Mouse (Mus musculus): ENCODE results near the gene Mbtps1. TPM values are rescaled to one million over a fixed set of nuclear protein-coding genes. Genes with fewer than 3 reads are reported as not detected.

The Mbtps1 gene
- total and polyA plus RNA-seq, 2 experiments from 2014 or later, result 37.1 to 68.7 TPM

GRCm38 (mm10) chr8:119559402-119559720 lies 826 bp upstream of the Mbtps1 start:
- peaks cover 23% of the 10 kb centered on the region for H3K36me3 ChIP-seq (replicated peaks; ENCODE audit: control insufficient read depth, insufficient read depth, low read length)
- TF ChIP-seq EP300 (IDR thresholded peaks at IDR 0.05; ENCODE audit: low read depth), result no peak
- no peak for TF ChIP-seq CTCF (IDR thresholded peaks at IDR 0.05; ENCODE audit: low read depth)
- DNase-seq (ENCODE audit: low spot score), result no peak
- 87% methylated on average over 6 of the region's 6 CpGs for WGBS
- no peak for ATAC-seq (ENCODE audit: insufficient read depth, low read depth)
- peak overlapping the region; percentile 91 for H3K9ac ChIP-seq (replicated peaks; ENCODE audit: low read depth, low read length)
- no peaks in the 10 kb centered on the region for H3K9me3 ChIP-seq (replicated peaks; ENCODE audit: control insufficient read depth, low read length)
- H3K27me3 ChIP-seq (ENCODE audit: control insufficient read depth, insufficient read depth, low read length), result no peaks in the 10 kb centered on the region
- peak overlapping the region; percentile 66 for H3K27ac ChIP-seq (ENCODE audit: low read depth)
- peaks cover 6% of the 10 kb centered on the region for H3K4me1 ChIP-seq (ENCODE audit: control insufficient read depth, insufficient read depth)
- H3K4me3 ChIP-seq (ENCODE audit: low read depth, low read length), result peak overlapping the region; percentile 98; the same call in 1 of the 2 replicates
- peak overlapping the region; percentile 73; the same call in 1 of the 2 replicates for H3K4me2 ChIP-seq (ENCODE audit: low read depth, low read length)

- Histone ChIP-seq H3K27ac (ENCODE audit: low read depth) (peak overlapping the region; percentile 94), H3K4me2 (ENCODE audit: low read depth, low read length) (peak overlapping the region; percentile 94), H3K4me1 (ENCODE audit: control insufficient read depth, insufficient read depth) (peaks cover 6% of the 10 kb centered on the region), H3K9ac (replicated peaks; ENCODE audit: low read depth, low read length) (peak overlapping the region; percentile 91), H3K4me3 (ENCODE audit: low read depth, low read length) (peak overlapping the region; percentile 98), H3K36me3 (replicated peaks; ENCODE audit: control insufficient read depth, insufficient read depth, low read length) (peaks cover 10% of the 10 kb centered on the region), H3K9me3 (replicated peaks; ENCODE audit: control insufficient read depth, low read length) (no peaks in the 10 kb centered on the region), H3K27me3 (ENCODE audit: control insufficient read depth, insufficient read depth, low read length) (no peaks in the 10 kb centered on the region)
- TF ChIP-seq CTCF (IDR thresholded peaks at IDR 0.05; ENCODE audit: low read depth), result no peak
- TF ChIP-seq EP300 (IDR thresholded peaks at IDR 0.05; ENCODE audit: low read depth), result no peak
- DNase-seq (ENCODE audit: low spot score) (peak; percentile 73), ATAC-seq (ENCODE audit: insufficient read depth, low read depth) (peak; percentile 93)
- WGBS, result under 1% methylated on average over 54 of the region's 55 CpGs
These were observed 523 bp downstream of the Mbtps1 start for GRCm38 (mm10) chr8:119557821-119558602.

- Histone ChIP-seq H3K4me2 (ENCODE audit: low read depth, low read length) (peak overlapping the region; percentile 94), H3K9me3 (replicated peaks; ENCODE audit: control insufficient read depth, low read length) (no peaks in the 10 kb centered on the region), H3K27me3 (ENCODE audit: control insufficient read depth, insufficient read depth, low read length) (no peaks in the 10 kb centered on the region), H3K4me1 (ENCODE audit: control insufficient read depth, insufficient read depth) (peaks cover 6% of the 10 kb centered on the region), H3K4me3 (ENCODE audit: low read depth, low read length) (peak overlapping the region; percentile 98; the same call in 1 of the 2 replicates), H3K36me3 (replicated peaks; ENCODE audit: control insufficient read depth, insufficient read depth, low read length) (peaks cover under 1% of the 10 kb centered on the region; the same call in 1 of the 2 replicates), H3K27ac (ENCODE audit: low read depth) (no peak overlapping the region), H3K9ac (replicated peaks; ENCODE audit: low read depth, low read length) (peak overlapping the region; percentile 91)
- no peak for ATAC-seq (ENCODE audit: insufficient read depth, low read depth)
- WGBS, result 62% methylated on average over 9 of the region's 9 CpGs
- DNase-seq (ENCODE audit: low spot score), result no peak
- no peak for TF ChIP-seq EP300 (IDR thresholded peaks at IDR 0.05; ENCODE audit: low read depth)
- TF ChIP-seq CTCF (IDR thresholded peaks at IDR 0.05; ENCODE audit: low read depth), result no peak
These were observed 1.4 kb downstream of the Mbtps1 start for GRCm38 (mm10) chr8:119557132-119557531.

DNA sequence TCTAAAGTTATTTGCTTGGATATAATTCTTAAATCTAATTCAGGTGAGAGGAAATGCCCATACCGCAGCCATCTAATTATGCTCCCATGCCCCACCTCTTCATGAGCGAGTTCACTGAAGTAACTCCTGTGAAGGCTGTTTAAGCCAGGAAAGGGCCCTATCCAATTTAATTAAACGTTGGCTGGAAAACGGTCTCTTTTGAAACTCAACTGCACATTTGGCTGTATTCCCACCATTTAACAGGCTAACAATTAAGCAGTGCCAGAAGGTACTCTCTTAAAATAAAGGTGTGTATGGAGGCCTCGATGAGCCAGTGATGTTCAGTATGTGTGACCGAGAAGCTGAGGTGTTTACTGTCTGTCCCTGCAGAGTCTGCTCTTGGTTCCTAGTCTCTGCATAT lies 2.7 kb downstream of the Mbtps1 start:
- TF ChIP-seq CTCF (IDR thresholded peaks at IDR 0.05; ENCODE audit: low read depth), result no peak
- no peak for TF ChIP-seq EP300 (IDR thresholded peaks at IDR 0.05; ENCODE audit: low read depth)

DNA sequence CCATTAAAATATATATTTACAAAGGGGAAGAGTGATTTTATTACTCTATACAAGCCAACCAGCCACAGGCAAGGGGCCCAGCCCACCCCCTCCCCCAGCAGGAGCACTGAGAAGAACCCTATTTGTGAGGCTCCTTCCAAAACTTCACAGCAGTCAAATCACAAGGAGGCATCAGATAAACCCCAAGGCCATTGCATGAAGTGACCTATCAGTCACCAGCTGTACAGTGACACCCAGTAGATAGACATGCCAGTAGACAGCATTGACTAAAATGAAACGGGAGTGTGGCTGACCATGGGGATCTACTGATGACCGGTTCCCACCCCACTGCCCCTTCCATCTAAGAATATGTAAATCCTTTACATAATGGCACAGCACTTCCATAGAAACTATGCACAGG lies 5.6 kb downstream of the Mbtps1 start:
- H3K9ac ChIP-seq (replicated peaks; ENCODE audit: low read depth, low read length), result 0 out of 2 replicates have a peak overlapping the region, but pooled peaks have one; percentile 16
- 54% methylated on average over 2 of the region's 2 CpGs for WGBS

More for the DNA sequence above, 2.7 kb downstream of the Mbtps1 start:
- H3K9me3 ChIP-seq (replicated peaks; ENCODE audit: control insufficient read depth, low read length), result no peaks in the 10 kb centered on the region
- no peak overlapping the region for H3K4me2 ChIP-seq (ENCODE audit: low read depth, low read length)
- WGBS, result 79% methylated on average over 6 of the region's 6 CpGs
- no peak overlapping the region for H3K9ac ChIP-seq (replicated peaks; ENCODE audit: low read depth, low read length)
- no peaks in the 10 kb centered on the region for H3K27me3 ChIP-seq (ENCODE audit: control insufficient read depth, insufficient read depth, low read length)
- H3K36me3 ChIP-seq (replicated peaks; ENCODE audit: control insufficient read depth, insufficient read depth, low read length), result no peaks in the 10 kb centered on the region
- no peak overlapping the region for H3K4me3 ChIP-seq (ENCODE audit: low read depth, low read length)
- no peak overlapping the region for H3K27ac ChIP-seq (ENCODE audit: low read depth)
- no peak for DNase-seq (ENCODE audit: low spot score)
- ATAC-seq (ENCODE audit: insufficient read depth, low read depth), result no peak
- peaks cover 10% of the 10 kb centered on the region for H3K4me1 ChIP-seq (ENCODE audit: control insufficient read depth, insufficient read depth)

More for the DNA sequence above, 5.6 kb downstream of the Mbtps1 start:
- no peak for DNase-seq (ENCODE audit: low spot score)
- Histone ChIP-seq H3K4me2 (ENCODE audit: low read depth, low read length) (no peak overlapping the region), H3K27me3 (ENCODE audit: control insufficient read depth, insufficient read depth, low read length) (no peaks in the 10 kb centered on the region), H3K27ac (ENCODE audit: low read depth) (no peak overlapping the region), H3K4me1 (ENCODE audit: control insufficient read depth, insufficient read depth) (peaks cover 10% of the 10 kb centered on the region), H3K36me3 (replicated peaks; ENCODE audit: control insufficient read depth, insufficient read depth, low read length) (no peaks in the 10 kb centered on the region; the same call in 1 of the 2 replicates), H3K9me3 (replicated peaks; ENCODE audit: control insufficient read depth, low read length) (no peaks in the 10 kb centered on the region), H3K4me3 (ENCODE audit: low read depth, low read length) (no peak overlapping the region)
- TF ChIP-seq EP300 (IDR thresholded peaks at IDR 0.05; ENCODE audit: low read depth) (no peak), CTCF (IDR thresholded peaks at IDR 0.05; ENCODE audit: low read depth) (no peak)
- ATAC-seq (ENCODE audit: insufficient read depth, low read depth), result no peak
